Mouse (Mus musculus): Measurements from ENCODE around the gene Ckap5. TPM values are rescaled to one million over a fixed set of nuclear protein-coding genes. Genes with fewer than 3 reads are reported as not detected.

Ckap5 gene
- total RNA-seq, 1 experiment from 2014 or later, result 52.8 TPM

GRCm38 (mm10) chr2:91652863-91653262, 126.3 kb downstream of the Ckap5 start:
- no peak for DNase-seq

GRCm38 (mm10) chr2:91655388-91655787, 128.8 kb downstream of the Ckap5 start:
- no peak for DNase-seq

- DNase-seq, result no peak
Observed at GRCm38 (mm10) chr2:91655827-91656226, 129.3 kb downstream of the Ckap5 start.

- DNase-seq, result no peak
Observed at GRCm38 (mm10) chr2:91656774-91657173, 130.2 kb downstream of the Ckap5 start.

GRCm38 (mm10) chr2:91659657-91660056, 133.1 kb downstream of the Ckap5 start:
- no peak for DNase-seq

- no peak for DNase-seq
Observed at GRCm38 (mm10) chr2:91660981-91661380, 134.4 kb downstream of the Ckap5 start.

GRCm38 (mm10) chr2:91664780-91665179, 138.2 kb downstream of the Ckap5 start:
- no peak for DNase-seq

- no peak for DNase-seq
Observed at GRCm38 (mm10) chr2:91666386-91666910, 139.9 kb downstream of the Ckap5 start.

- no peak for DNase-seq
Observed at GRCm38 (mm10) chr2:91667747-91668146, 141.2 kb downstream of the Ckap5 start.

- DNase-seq, result peak; percentile 45
Observed at GRCm38 (mm10) chr2:91669326-91669725, 142.8 kb downstream of the Ckap5 start.

- DNase-seq, result no peak
Observed at GRCm38 (mm10) chr2:91670038-91670437, 143.5 kb downstream of the Ckap5 start.

Other genes starting within 250 kb of the Ckap5 start
- 14.9 TPM in 2 replicates for gene 1110051M20Rik, start 82.1 kb upstream of the Ckap5 start, total RNA-seq (2021)
- gene Lrp4, start 69.3 kb upstream of the Ckap5 start, total RNA-seq (2021), result 5.2 and 5.3 TPM in 2 replicates
- 14.0 and 232 TPM in 2 replicates for gene F2, start 109.7 kb downstream of the Ckap5 start, total RNA-seq (2021)
- gene Zfp408, start 123.0 kb downstream of the Ckap5 start, total RNA-seq (2021), result 11.6 and 15.1 TPM in 2 replicates
- gene Arhgap1, start 123.1 kb downstream of the Ckap5 start, total RNA-seq (2021), result 56.0 and 63.6 TPM in 2 replicates
- 39.9 and 46.3 TPM in 2 replicates for gene Atg13, start 183.8 kb downstream of the Ckap5 start, total RNA-seq (2021)
- 9.3 and 11.0 TPM in 2 replicates for gene Harbi1, start 184.1 kb downstream of the Ckap5 start, total RNA-seq (2021)
- 31.9 and 35.0 TPM in 2 replicates for gene Ambra1, start 203.4 kb downstream of the Ckap5 start, total RNA-seq (2021)